Mouse (Mus musculus) forebrain, embryonic 14.5 days (tissue): ENCODE results near the gene Gtf3c2. TPM values are rescaled to one million over a fixed set of nuclear protein-coding genes. Genes with fewer than 3 reads are reported as not detected.

Source experiments
- ATAC-seq: fragments of 200-750 bp; cut with Nextera tagmentation; 2 replicates; pipeline ENCODE4 v1.8.0; 2017; ENCODE audit warnings: mild to moderate bottlenecking, moderate library complexity
- DNase-seq: peaks from one replicate; pipeline ENCODE4 v3.0.0-alpha.2; 2015; ENCODE audit warnings: low spot score
- H3K27ac ChIP-seq: fragments of 300-500 bp; sonication (generic); 2 replicates; pipeline ENCODE4 v1.5.1; 2014; ENCODE audit warnings: low read depth, mild to moderate bottlenecking, control low read depth, low read length, moderate library complexity
- H3K27me3 ChIP-seq: fragments of 300-500 bp; sonication (generic); replicated peaks from 2 replicates; pipeline ENCODE4 v1.6.1; 2014; ENCODE audit warnings: low read length, control low read depth, mixed read lengths; ENCODE audit not compliant: control insufficient read depth, insufficient read depth
- H3K36me3 ChIP-seq: fragments of 300-500 bp; sonication (generic); 2 replicates; pipeline ENCODE4 v1.6.1; 2014; ENCODE audit warnings: low read length, control low read depth; ENCODE audit not compliant: control insufficient read depth, insufficient read depth
- H3K4me1 ChIP-seq: fragments of 300-500 bp; sonication (generic); 2 replicates; pipeline ENCODE4 v1.6.1; 2014; ENCODE audit warnings: antibody characterized with exemption, low read length, control low read depth; ENCODE audit not compliant: control insufficient read depth, insufficient read depth
- H3K4me2 ChIP-seq: fragments of 300-500 bp; sonication (generic); 2 replicates; pipeline ENCODE4 v1.6.1; 2014; ENCODE audit warnings: mild to moderate bottlenecking, control low read depth, low read length
- H3K4me3 ChIP-seq: fragments of 300-500 bp; sonication (generic); 2 replicates; pipeline ENCODE4 v1.5.1; 2014; ENCODE audit warnings: low read depth, low read length, control low read depth
- H3K9ac ChIP-seq: fragments of 300-500 bp; sonication (generic); 2 replicates; pipeline ENCODE4 v1.6.1; 2014; ENCODE audit warnings: mild to moderate bottlenecking, low read length, control low read depth, moderate library complexity
- H3K9me3 ChIP-seq: fragments of 300-500 bp; sonication (generic); replicated peaks from 2 replicates; pipeline ENCODE4 v1.6.1; 2016; ENCODE audit warnings: low read length, control low read depth, mixed read lengths; ENCODE audit not compliant: control insufficient read depth
- whole genome bisulfite sequencing: fragments of 180-500 bp; shearing (Covaris S2); extraction: QIAGEN DNeasy Blood & Tissue Kit; methylation state at CpG from one replicate; pipeline ENCODE4 v1.1.7; 2014; 5-methylcytosine and 5-hydroxymethylcytosine counted together
- polyA plus RNA-seq: library from polyadenylated mRNA; unstranded; fragments of >200 nt; fragmentation: Nextera tagmentation; extraction: Ambion mirVana; gene quantifications from 2 replicates; pipeline ENCODE4 v1.2.1, GENCODE M21; 2014

Gtf3c2 gene
- polyA plus RNA-seq, 1 experiment from 2014 or later: 45.7 TPM

DNA sequence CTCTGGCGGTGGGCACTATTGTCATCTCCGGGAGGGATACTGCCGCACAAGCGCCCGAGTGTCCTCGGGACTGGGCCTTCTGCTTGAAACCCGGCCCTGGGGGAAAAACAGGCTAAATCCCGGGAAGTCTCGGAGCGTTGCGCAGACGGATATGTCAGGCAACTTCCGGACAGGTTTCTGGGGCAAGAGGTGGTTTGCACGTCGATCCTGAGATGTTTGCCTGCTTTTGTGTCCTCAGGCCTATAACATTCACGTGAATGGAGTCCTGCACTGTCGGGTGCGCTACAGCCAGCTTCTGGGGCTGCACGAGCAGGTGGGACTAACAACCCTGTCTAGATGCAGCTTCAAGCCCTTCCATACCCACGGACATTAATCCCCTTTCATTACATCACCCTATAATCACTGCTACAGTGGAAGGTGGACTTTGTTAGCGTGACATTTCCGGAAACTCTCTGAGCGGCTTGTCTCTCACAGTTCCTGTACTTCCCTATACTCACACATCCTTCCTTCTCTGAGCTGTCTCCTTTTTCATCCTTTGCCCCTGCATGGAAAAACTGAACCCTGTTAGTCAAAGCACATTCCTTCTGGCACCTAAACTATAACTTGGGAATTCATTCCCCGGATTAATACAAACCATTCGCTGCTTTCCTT is 13.8 kb upstream of the Gtf3c2 start:
- ATAC-seq: no peak
- WGBS: 15% methylated on average over 25 of the region's 25 CpGs
- no peaks in the 10 kb centered on the region for H3K9me3 ChIP-seq
- peak overlapping the region; percentile 86 for H3K4me3 ChIP-seq
- peak overlapping the region; percentile 89 for H3K9ac ChIP-seq
- DNase-seq: no peak
- no peaks in the 10 kb centered on the region for H3K27me3 ChIP-seq
- H3K4me2 ChIP-seq: peak overlapping the region; percentile 83
- peaks cover 66% of the 10 kb centered on the region for H3K36me3 ChIP-seq
- peaks cover 10% of the 10 kb centered on the region for H3K4me1 ChIP-seq
- H3K27ac ChIP-seq: peak overlapping the region; percentile 77

DNA sequence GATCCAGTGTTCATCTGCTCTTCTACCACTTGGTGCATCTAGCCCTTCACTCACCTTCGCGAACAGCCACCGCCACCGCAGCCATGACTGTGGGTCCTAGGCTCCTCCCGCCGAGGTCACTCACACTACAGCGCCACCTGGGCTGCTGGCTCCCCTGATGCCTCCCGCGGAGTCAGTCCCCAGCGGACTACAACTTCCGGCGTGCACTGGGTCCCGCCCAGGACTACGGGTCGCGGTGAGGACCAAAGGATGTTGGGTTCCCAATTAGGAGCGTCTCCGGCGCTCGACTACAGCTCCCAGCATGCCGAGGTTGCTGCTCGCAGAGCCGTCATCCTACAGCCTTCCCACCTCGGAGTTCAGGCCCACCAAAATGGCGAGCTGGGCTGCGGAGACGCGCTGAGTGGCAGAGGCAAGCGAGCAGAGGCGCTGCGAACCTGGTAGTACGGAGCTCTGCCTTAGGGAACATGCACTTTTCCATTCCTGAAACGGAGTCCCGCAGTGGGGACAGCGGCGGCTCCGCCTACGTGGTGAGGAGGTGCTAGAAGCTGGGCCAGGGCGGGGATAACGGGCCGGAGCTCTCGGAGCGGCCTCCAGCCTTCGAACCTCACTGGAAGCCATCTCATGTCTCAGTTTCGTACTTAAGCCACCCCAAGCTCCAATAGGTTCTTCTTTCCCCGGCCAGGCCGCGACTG is 13.1 kb upstream of the Gtf3c2 start, which contains the start of the genes Snx17 and Eif2b4:
TSS of gene Snx17 (plus strand) at position 289 of the 692 bp plus-strand sequence.
TSS of gene Eif2b4 (minus strand) at position 492 of the 692 bp plus-strand sequence.
- H3K9ac ChIP-seq: peak within 1 kb of the TSS; percentile 89
- H3K4me3 ChIP-seq: peak within 1 kb of the TSS; percentile 86
- H3K27ac ChIP-seq: peak within 1 kb of the TSS; percentile 77
- WGBS: under 1% methylated on average over 48 of the region's 48 CpGs
- peak within 1 kb of the TSS; percentile 83 for H3K4me2 ChIP-seq
- ATAC-seq (peak; percentile 98), DNase-seq (peak; percentile 99)
- peaks cover 10% of the 10 kb centered on the region for H3K4me1 ChIP-seq
- no peaks in the 10 kb centered on the region for H3K27me3 ChIP-seq
- H3K36me3 ChIP-seq: peaks cover 65% of the 10 kb centered on the region
- H3K9me3 ChIP-seq: no peaks in the 10 kb centered on the region

DNA sequence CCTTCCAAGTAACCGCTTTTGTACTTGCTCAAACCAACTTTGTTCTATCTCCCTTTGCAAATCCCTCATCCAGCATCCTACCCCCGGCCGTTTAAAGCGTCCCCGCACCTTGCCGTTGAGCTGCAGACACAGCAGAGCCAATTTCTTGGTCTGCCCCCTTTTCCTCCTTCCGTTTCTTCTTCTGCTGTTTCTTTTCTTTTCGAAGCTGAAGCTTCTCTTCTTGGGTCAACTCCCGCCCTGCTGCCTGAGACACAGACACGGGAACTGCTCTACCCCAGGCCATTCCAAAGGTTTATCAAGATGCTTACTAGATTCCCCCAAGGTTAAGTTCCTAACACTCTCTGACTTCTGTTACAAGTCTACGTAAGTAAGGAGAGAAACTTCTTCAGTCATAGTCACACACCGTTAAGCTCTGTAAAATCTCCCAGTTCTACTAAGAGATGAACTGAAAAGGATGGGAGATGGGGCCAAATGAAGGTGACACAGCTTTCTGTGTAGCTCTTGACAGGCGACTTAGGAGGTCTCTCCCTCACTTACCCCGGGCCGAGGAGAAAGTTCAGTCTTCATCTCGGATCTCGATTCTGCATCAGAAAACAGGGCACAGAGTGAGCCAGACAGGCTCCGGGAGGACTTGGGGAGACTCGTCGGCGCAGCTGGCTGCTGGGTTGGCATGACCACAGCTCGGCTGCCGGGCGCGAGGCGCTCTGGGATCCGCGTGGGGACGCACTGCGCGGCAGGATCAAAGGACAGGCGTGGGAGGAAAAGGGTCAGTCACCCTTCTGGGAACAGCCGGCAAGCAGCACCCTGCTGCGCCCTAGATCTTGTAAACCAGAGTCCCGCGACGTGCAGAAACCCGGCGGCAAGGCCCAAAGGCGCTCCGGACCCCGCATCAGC is 12.3 kb upstream of the Gtf3c2 start:
- Histone ChIP-seq H3K36me3 (peaks cover 64% of the 10 kb centered on the region), H3K27me3 (no peaks in the 10 kb centered on the region), H3K4me1 (peaks cover 10% of the 10 kb centered on the region), H3K4me2 (peak overlapping the region; percentile 82), H3K9ac (peak overlapping the region; percentile 84), H3K27ac (peak overlapping the region; percentile 65; the same call in 1 of the 2 replicates), H3K4me3 (peak overlapping the region; percentile 86), H3K9me3 (no peaks in the 10 kb centered on the region)
- peak; percentile 54 for ATAC-seq
- 16% methylated on average over 42 of the region's 42 CpGs for WGBS
- no peak for DNase-seq

DNA sequence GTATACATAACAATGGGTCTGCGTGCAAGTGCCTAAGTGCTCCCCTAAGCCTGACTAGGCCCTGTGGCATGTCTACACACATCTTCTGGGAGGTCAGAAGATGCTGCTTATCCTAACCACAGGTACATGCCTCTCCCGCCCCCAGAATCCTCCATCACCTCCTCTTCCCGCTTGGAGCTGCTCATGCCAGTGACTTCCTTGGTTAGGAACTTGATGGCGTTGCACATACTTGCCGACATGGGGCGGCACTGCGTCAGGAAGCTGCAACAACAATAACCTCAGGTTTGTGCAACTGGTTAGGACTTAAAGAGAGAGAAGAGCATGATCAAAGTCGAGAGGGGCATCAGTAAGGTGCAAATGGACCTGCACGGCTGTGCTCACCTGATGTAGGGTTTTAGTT is 10.3 kb upstream of the Gtf3c2 start:
- 92% methylated on average over 9 of the region's 9 CpGs for WGBS
- no peak overlapping the region for H3K4me2 ChIP-seq
- ATAC-seq: no peak
- H3K36me3 ChIP-seq: peaks cover 49% of the 10 kb centered on the region
- no peak overlapping the region for H3K4me3 ChIP-seq
- H3K9ac ChIP-seq: no peak overlapping the region
- H3K4me1 ChIP-seq: peaks cover 10% of the 10 kb centered on the region
- no peaks in the 10 kb centered on the region for H3K27me3 ChIP-seq
- DNase-seq: no peak
- H3K9me3 ChIP-seq: no peaks in the 10 kb centered on the region
- no peak overlapping the region for H3K27ac ChIP-seq

DNA sequence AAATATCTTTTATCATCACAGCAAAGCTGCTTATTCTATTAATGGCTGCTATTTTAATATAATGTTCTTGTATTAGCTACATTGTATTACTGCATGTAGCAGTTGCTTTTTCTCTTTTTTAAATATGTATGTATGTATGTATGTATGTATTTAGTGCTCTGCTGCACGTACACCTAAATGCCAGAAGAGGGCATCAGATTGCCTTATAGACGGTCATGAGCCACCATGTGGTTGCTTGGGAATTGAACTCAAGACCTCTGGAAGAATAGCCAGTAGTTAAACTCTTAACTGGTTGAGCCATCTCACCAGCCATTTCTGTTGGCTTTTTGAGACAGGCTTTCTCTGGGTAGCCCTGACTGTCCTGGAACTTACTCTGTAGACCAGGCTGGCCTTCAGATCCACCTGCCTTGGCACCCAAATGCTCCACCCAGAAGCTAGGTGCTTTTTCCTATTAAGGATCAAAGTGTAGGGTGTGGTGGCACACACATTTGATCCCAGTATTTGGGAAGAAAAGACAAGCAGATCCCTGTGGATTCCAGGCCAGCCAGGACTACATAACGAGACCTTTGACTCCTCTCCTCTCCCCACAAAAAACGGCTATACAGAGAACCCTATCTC is 8.4 kb upstream of the Gtf3c2 start:
- no peak overlapping the region for H3K4me3 ChIP-seq
- WGBS: 78% methylated on average over 4 of the region's 4 CpGs
- H3K4me1 ChIP-seq: peaks cover 6% of the 10 kb centered on the region
- DNase-seq (no peak), ATAC-seq (no peak)
- no peaks in the 10 kb centered on the region for H3K27me3 ChIP-seq
- no peak overlapping the region for H3K4me2 ChIP-seq
- H3K27ac ChIP-seq: no peak overlapping the region
- no peak overlapping the region for H3K9ac ChIP-seq
- H3K36me3 ChIP-seq: peaks cover 41% of the 10 kb centered on the region
- H3K9me3 ChIP-seq: no peaks in the 10 kb centered on the region

DNA sequence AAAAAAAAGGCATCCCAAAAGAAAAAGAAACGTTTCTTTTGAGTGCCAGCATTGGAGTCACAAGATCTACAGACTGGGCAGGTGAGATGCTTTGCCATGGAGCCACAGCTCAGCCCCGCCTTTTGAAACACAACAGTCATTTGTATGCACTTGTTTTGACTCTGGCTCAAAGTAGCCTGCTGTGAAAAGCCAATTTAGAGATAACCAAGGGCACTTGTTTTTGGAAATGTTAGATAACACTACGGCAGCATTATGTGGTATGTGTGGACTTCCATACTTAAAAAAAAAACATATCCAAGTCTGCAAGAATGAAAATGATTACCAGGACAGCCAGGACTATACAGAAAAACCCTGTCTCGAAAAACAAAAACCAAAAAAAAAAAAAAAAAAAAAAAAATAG is 3.7 kb upstream of the Gtf3c2 start:
- Histone ChIP-seq H3K27ac (no peak overlapping the region), H3K27me3 (no peaks in the 10 kb centered on the region), H3K9ac (no peak overlapping the region), H3K9me3 (no peaks in the 10 kb centered on the region), H3K4me2 (no peak overlapping the region), H3K36me3 (peaks cover 18% of the 10 kb centered on the region), H3K4me1 (peaks cover 8% of the 10 kb centered on the region; the same call in 1 of the 2 replicates), H3K4me3 (no peak overlapping the region)
- DNase-seq: no peak
- WGBS: 60% methylated on average over 4 of the region's 4 CpGs
- ATAC-seq: no peak

DNA sequence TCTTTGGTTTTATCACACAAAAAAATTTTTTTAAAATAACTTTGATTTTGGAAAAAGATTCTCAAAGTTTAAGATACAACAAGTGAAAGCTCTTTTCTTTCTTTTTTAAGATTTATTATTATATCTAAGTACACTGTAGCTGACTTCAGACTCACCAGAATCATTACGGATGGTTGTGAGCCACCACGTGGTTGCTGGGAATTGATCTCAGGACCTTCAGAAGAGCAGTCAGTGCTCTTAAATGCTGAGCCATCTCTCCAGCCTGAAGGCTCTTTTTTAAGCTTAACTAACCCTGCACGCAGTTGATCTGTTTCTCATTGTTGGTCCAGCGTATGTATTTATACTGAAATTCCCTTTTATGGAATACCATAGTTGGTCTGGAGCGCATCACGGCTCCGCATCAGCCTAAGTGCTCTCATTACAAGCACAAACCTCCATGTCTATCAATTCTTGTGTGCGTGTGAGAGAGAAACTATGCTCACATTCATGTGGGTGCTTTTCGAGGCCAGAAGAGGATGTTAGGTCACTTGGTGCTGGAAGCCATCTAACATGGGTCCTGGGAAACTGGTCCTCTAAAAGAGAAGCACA is 1.3 kb upstream of the Gtf3c2 start:
- Histone ChIP-seq H3K36me3 (no peaks in the 10 kb centered on the region), H3K9ac (no peak overlapping the region), H3K27ac (no peak overlapping the region), H3K4me2 (no peak overlapping the region), H3K4me3 (no peak overlapping the region), H3K4me1 (peaks cover 9% of the 10 kb centered on the region; the same call in 1 of the 2 replicates), H3K27me3 (no peaks in the 10 kb centered on the region), H3K9me3 (no peaks in the 10 kb centered on the region)
- no peak for DNase-seq
- WGBS: 95% methylated on average over 9 of the region's 9 CpGs
- no peak for ATAC-seq

DNA sequence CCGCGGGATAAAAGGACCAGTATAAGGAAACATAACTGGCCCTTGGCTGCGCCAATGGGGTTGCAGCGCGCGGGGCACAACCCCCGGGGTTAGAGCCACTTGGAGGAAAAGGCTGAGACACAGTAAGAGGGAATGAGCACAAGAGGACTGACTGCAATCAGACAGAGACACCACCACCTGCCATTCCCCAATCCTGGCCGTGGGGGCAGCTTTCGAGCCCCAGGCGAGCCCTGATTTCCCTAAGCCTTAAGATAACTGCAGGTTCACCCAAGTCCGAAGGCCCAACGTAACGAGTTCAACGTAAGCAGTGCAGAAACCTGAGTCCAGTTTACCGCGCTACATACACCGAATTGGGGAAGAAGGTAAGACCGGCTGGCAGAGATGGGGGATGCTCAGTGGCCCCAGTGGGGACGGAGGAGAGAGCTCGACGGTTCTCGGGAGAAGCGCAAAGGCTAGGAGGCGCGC is 611 bp downstream of the Gtf3c2 start:
- peak overlapping the region; percentile 95 for H3K27ac ChIP-seq
- peak overlapping the region; percentile 78 for H3K9ac ChIP-seq
- no peaks in the 10 kb centered on the region for H3K9me3 ChIP-seq
- H3K27me3 ChIP-seq: no peaks in the 10 kb centered on the region
- peaks cover 9% of the 10 kb centered on the region; the same call in 1 of the 2 replicates for H3K4me1 ChIP-seq
- peak; percentile 50 for ATAC-seq
- peaks cover 4% of the 10 kb centered on the region for H3K36me3 ChIP-seq
- H3K4me3 ChIP-seq: peak overlapping the region; percentile 62
- DNase-seq: peak; percentile 24
- under 1% methylated on average over 24 of the region's 25 CpGs for WGBS
- H3K4me2 ChIP-seq: peak overlapping the region; percentile 86
